Mouse (Mus musculus) heart, embryonic 13.5 days (tissue): ENCODE measurements at regions not wholly inside any gene's neighbourhood (a gene's known extent, or its start where the extent isn't known, plus 50 kb on each side); places are given as distances from the start of the nearest gene placed in this dataset.

Experiments
- ATAC-seq: fragments of 200-750 bp; cut with Nextera tagmentation; 2 replicates; pipeline ENCODE4 v1.8.0; 2017; ENCODE audit warnings: moderate TSS enrichment; ENCODE audit not compliant: insufficient number of reproducible peaks, low FRiP score, low TSS enrichment; ENCODE audit errors: extremely low read depth
- H3K27ac ChIP-seq: fragments of 300-500 bp; sonication (generic); replicated peaks from 2 replicates; pipeline ENCODE4 v1.5.1; 2015; ENCODE audit warnings: moderate library complexity, mild to moderate bottlenecking, inconsistent platforms
- H3K27me3 ChIP-seq: fragments of 300-500 bp; sonication (generic); replicated peaks from 2 replicates; pipeline ENCODE4 v1.6.1; 2015; ENCODE audit warnings: mild to moderate bottlenecking, inconsistent platforms
- H3K36me3 ChIP-seq: fragments of 300-500 bp; sonication (generic); 2 replicates; pipeline ENCODE4 v1.6.1; 2015; ENCODE audit warnings: mild to moderate bottlenecking, inconsistent platforms
- H3K4me1 ChIP-seq: fragments of 300-500 bp; sonication (generic); 2 replicates; pipeline ENCODE4 v1.6.1; 2015; ENCODE audit warnings: inconsistent platforms
- H3K4me2 ChIP-seq: fragments of 300-500 bp; sonication (generic); 2 replicates; pipeline ENCODE4 v1.6.1; 2015; ENCODE audit warnings: inconsistent platforms, mild to moderate bottlenecking, moderate library complexity
- H3K4me3 ChIP-seq: fragments of 300-500 bp; sonication (generic); 2 replicates; pipeline ENCODE4 v1.5.1; 2015; ENCODE audit warnings: moderate library complexity, mild to moderate bottlenecking, inconsistent platforms
- H3K9ac ChIP-seq: fragments of 300-500 bp; sonication (generic); 2 replicates; pipeline ENCODE4 v1.6.1; 2015; ENCODE audit warnings: inconsistent platforms, mild to moderate bottlenecking, moderate library complexity
- H3K9me3 ChIP-seq: fragments of 300-500 bp; sonication (generic); 2 replicates; pipeline ENCODE4 v1.6.1; 2016; ENCODE audit warnings: inconsistent platforms
- WGBS: fragments of 180-500 bp; shearing (Covaris S2); methylation state at CpG from one replicate; pipeline ENCODE4 v1.1.7; 2015; ENCODE audit warnings: mixed read lengths; 5-methylcytosine and 5-hydroxymethylcytosine counted together

GRCm38 (mm10) chr10:21462915-21463314, 85.8 kb downstream of the Aldh8a1 start:
- Histone ChIP-seq H3K9me3 (no peaks in the 10 kb centered on the region), H3K4me2 (no peak overlapping the region), H3K27ac (no peak overlapping the region), H3K27me3 (0 out of 2 replicates have a peak, but pooled peaks cover 5% of the 10 kb centered on the region), H3K36me3 (no peaks in the 10 kb centered on the region), H3K9ac (no peak overlapping the region), H3K4me1 (peaks cover 6% of the 10 kb centered on the region; the same call in 1 of the 2 replicates), H3K4me3 (no peak overlapping the region)
- WGBS = 34% methylated on average over 3 of the region's 3 CpGs
- no peak for ATAC-seq

- no peak overlapping the region for H3K4me3 ChIP-seq
- 1% methylated on average over 15 of the region's 15 CpGs for WGBS
- H3K27me3 ChIP-seq = 0 out of 2 replicates have a peak, but pooled peaks cover 5% of the 10 kb centered on the region
- no peak overlapping the region for H3K27ac ChIP-seq
- no peaks in the 10 kb centered on the region for H3K9me3 ChIP-seq
- H3K36me3 ChIP-seq = no peaks in the 10 kb centered on the region
- H3K4me1 ChIP-seq = peaks cover 6% of the 10 kb centered on the region; the same call in 1 of the 2 replicates
- peak overlapping the region; percentile 56 for H3K4me2 ChIP-seq
- H3K9ac ChIP-seq = no peak overlapping the region
- ATAC-seq = no peak
Observed at GRCm38 (mm10) chr10:21465362-21465761, 88.3 kb downstream of the Aldh8a1 start.

DNA sequence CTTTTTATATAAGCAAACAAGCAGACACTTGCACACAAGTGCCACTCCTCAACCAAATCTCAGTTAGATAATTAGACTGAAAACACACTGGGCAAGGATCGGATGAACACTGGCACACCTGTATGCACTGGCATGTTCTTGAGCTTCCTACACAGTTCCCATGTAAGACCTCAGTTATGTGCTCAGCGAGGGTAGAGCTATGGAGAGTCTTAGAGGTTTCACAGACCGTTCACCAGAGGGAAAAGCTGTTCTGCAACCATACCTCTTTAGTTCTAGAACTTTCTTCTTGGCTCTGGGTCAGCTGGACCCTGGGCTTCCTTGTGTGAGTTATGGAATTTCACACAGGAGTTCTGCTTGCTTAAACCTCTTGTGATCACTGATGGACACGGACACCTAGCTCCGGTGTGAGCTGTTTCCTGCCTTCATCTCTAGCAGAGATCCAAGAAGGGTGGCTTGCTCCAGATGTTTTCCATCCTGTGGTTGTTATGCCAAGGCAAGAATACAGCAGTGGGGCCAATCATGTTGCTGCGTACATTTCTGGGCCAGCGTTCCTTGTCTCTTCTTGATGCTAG, 88.8 kb downstream of the Aldh8a1 start:
- Histone ChIP-seq H3K9ac (no peak overlapping the region), H3K4me3 (no peak overlapping the region), H3K27ac (no peak overlapping the region), H3K36me3 (no peaks in the 10 kb centered on the region), H3K27me3 (0 out of 2 replicates have a peak, but pooled peaks cover 5% of the 10 kb centered on the region), H3K4me1 (peaks cover 6% of the 10 kb centered on the region; the same call in 1 of the 2 replicates), H3K9me3 (no peaks in the 10 kb centered on the region), H3K4me2 (peak overlapping the region; percentile 56)
- 64% methylated on average over 7 of the region's 7 CpGs for WGBS
- ATAC-seq = no peak

GRCm38 (mm10) chr10:21467425-21468085, 90.5 kb downstream of the Aldh8a1 start:
- Histone ChIP-seq H3K36me3 (no peaks in the 10 kb centered on the region), H3K9me3 (no peaks in the 10 kb centered on the region), H3K9ac (no peak overlapping the region), H3K4me2 (no peak overlapping the region), H3K4me1 (peaks cover 6% of the 10 kb centered on the region; the same call in 1 of the 2 replicates), H3K27ac (no peak overlapping the region), H3K4me3 (no peak overlapping the region), H3K27me3 (0 out of 2 replicates have a peak, but pooled peaks cover 5% of the 10 kb centered on the region)
- 46% methylated on average over 4 of the region's 4 CpGs for WGBS
- ATAC-seq = no peak

- Histone ChIP-seq H3K4me1 (peaks cover 6% of the 10 kb centered on the region; the same call in 1 of the 2 replicates), H3K4me3 (no peak overlapping the region), H3K36me3 (no peaks in the 10 kb centered on the region), H3K27me3 (0 out of 2 replicates have a peak, but pooled peaks cover 5% of the 10 kb centered on the region), H3K9me3 (no peaks in the 10 kb centered on the region), H3K4me2 (no peak overlapping the region), H3K27ac (no peak overlapping the region), H3K9ac (no peak overlapping the region)
- WGBS = 78% methylated on average over 10 of the region's 10 CpGs
- ATAC-seq = no peak
Observed at GRCm38 (mm10) chr10:21468421-21468820, 91.3 kb downstream of the Aldh8a1 start.

DNA sequence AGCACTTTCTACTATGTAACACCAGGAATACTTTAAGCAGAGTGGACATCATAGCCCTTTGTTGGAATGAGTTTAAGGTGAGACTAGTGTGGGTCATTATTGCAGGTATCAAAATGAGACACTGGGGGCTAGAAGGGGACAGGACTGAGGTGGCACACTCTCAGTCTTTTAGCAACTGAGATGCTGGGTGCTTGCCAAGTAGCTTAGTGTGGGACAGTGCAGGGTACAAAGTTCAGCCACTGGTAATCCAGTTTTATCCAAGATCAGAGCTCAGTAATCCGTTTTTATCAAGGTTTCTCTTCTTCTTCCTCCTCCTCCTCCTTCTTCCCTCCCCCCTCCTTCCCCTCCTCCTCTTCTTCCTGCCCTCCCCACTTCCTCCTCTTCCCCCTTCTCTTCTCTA, 92.9 kb downstream of the Aldh8a1 start:
- Histone ChIP-seq H3K4me3 (no peak overlapping the region), H3K4me1 (peaks cover 6% of the 10 kb centered on the region; the same call in 1 of the 2 replicates), H3K27me3 (0 out of 2 replicates have a peak, but pooled peaks cover 5% of the 10 kb centered on the region), H3K4me2 (no peak overlapping the region), H3K9ac (no peak overlapping the region), H3K27ac (no peak overlapping the region), H3K9me3 (no peaks in the 10 kb centered on the region), H3K36me3 (no peaks in the 10 kb centered on the region)
- 5% methylated on average over 1 of the region's 1 CpGs for WGBS
- no peak for ATAC-seq

GRCm38 (mm10) chr10:21470589-21470988, 93.5 kb downstream of the Aldh8a1 start:
- no peak overlapping the region for H3K27ac ChIP-seq
- no peaks in the 10 kb centered on the region for H3K36me3 ChIP-seq
- no peak for ATAC-seq
- H3K4me2 ChIP-seq = no peak overlapping the region
- H3K4me1 ChIP-seq = peaks cover 6% of the 10 kb centered on the region; the same call in 1 of the 2 replicates
- no peak overlapping the region for H3K9ac ChIP-seq
- H3K9me3 ChIP-seq = no peaks in the 10 kb centered on the region
- 76% methylated on average over 20 of the region's 20 CpGs for WGBS
- 0 out of 2 replicates have a peak, but pooled peaks cover 5% of the 10 kb centered on the region for H3K27me3 ChIP-seq
- no peak overlapping the region for H3K4me3 ChIP-seq

DNA sequence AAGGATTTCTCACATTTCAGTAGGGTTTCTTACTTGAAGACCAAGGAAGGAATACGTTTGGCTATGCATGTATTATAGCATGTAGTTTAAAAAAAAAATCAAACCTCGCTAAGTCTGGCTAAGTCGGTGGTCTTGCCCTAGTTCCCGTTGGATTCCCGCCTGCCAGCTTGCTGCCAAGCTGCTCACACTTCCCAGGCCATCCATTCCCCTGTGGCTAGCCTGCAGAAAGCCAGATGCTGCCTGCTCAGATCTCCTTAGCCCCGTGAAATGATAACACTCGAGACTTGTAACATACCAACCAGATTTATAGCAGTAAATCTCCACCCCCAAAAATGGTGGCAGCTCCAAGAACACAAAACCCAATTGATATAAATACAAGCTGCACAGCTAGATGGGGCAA, 97.2 kb downstream of the Aldh8a1 start:
- ATAC-seq = no peak
- no peak overlapping the region for H3K27ac ChIP-seq
- H3K9ac ChIP-seq = no peak overlapping the region
- H3K36me3 ChIP-seq = no peaks in the 10 kb centered on the region
- H3K9me3 ChIP-seq = no peaks in the 10 kb centered on the region
- no peak overlapping the region for H3K4me2 ChIP-seq
- H3K4me3 ChIP-seq = no peak overlapping the region
- H3K4me1 ChIP-seq = no peaks in the 10 kb centered on the region
- no peaks in the 10 kb centered on the region for H3K27me3 ChIP-seq
- 75% methylated on average over 7 of the region's 7 CpGs for WGBS

DNA sequence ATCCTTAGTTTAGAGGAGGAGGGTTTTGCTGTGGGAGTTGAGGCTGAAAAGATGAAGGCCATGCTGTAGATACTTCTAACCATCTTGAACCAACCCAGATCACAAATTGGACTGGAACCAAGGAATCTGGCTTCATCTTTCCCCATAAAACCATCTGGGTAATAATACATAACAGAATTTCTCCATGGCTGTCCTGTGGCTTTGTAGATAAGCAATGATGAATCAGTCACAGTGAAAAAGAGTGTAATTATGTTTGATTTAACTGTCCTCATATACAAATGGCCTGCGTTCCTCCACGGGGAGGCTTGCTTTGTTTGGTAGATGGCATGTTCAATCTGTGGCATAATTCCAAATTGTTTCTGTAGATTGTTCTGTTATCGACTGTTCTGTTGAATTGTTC, 100.9 kb downstream of the Aldh8a1 start:
- Histone ChIP-seq H3K27me3 (no peaks in the 10 kb centered on the region), H3K27ac (no peak overlapping the region), H3K4me3 (no peak overlapping the region), H3K36me3 (no peaks in the 10 kb centered on the region), H3K4me1 (peaks cover 5% of the 10 kb centered on the region; the same call in 1 of the 2 replicates), H3K9ac (no peak overlapping the region), H3K4me2 (no peak overlapping the region), H3K9me3 (peaks cover 8% of the 10 kb centered on the region; the same call in 1 of the 2 replicates)
- 79% methylated on average over 3 of the region's 3 CpGs for WGBS
- ATAC-seq = no peak

DNA sequence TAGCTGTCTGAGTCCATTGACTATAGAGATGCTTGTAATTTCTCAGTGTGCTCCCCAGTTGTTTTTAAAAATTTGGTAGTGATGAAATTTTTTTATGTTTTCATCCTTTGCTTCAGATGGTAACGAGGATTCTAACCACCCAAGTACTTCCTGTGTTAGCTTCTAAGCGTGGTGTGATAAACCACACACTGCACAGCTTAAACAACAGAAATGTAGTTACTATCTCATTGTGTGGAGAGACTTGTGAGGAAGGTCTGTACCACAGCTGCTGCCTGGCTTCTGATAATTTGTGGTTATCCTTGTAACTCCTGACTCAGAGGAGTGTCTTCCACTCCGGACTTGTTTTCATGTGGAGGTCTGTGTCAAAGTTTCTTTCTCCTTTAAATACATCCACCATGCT, 102.3 kb downstream of the Aldh8a1 start:
- Histone ChIP-seq H3K36me3 (no peaks in the 10 kb centered on the region), H3K9ac (no peak overlapping the region), H3K9me3 (peaks cover 8% of the 10 kb centered on the region; the same call in 1 of the 2 replicates), H3K4me2 (no peak overlapping the region), H3K4me1 (peaks cover 5% of the 10 kb centered on the region; the same call in 1 of the 2 replicates), H3K4me3 (no peak overlapping the region), H3K27ac (no peak overlapping the region), H3K27me3 (no peaks in the 10 kb centered on the region)
- no peak for ATAC-seq
- WGBS = 53% methylated on average over 3 of the region's 3 CpGs

DNA sequence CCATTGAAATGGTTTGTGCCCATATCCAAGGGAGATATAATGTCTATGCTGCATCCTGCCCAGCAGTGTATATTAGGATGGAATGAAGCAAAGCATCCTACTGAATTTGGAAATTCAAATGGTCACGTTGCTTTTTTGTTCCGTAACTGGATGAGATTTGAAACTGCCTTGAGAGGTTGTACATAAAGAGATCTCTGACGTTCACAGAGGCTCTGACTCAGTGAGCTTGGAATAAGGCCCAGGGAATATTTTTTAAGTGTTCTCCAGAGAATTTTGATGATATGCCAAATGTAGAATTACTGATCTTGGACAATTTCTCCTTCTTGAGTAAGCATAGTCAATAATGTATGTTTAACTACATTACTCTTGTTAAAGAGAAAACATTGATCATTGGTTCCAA, 104.2 kb downstream of the Aldh8a1 start:
- ATAC-seq = no peak
- WGBS = 78% methylated on average over 3 of the region's 3 CpGs
- no peak overlapping the region for H3K4me3 ChIP-seq
- H3K9me3 ChIP-seq = peaks cover 8% of the 10 kb centered on the region; the same call in 1 of the 2 replicates
- H3K36me3 ChIP-seq = no peaks in the 10 kb centered on the region
- no peak overlapping the region for H3K27ac ChIP-seq
- H3K4me1 ChIP-seq = peaks cover 5% of the 10 kb centered on the region; the same call in 1 of the 2 replicates
- H3K4me2 ChIP-seq = no peak overlapping the region
- no peak overlapping the region for H3K9ac ChIP-seq
- H3K27me3 ChIP-seq = no peaks in the 10 kb centered on the region
